Mouse (Mus musculus) left cerebral cortex, adult 11 months (tissue): ENCODE measurements around the gene Sst.

ENCODE experiments used
- DNase-seq: peaks from one replicate; pipeline ENCODE4 v3.0.0; 2022; ENCODE audit warnings: low spot score

Sst gene

GRCm38 (mm10) chr16:23885098-23885497 is 5.7 kb downstream of the Sst start:
- no peak for DNase-seq

- DNase-seq: no peak
Observed at GRCm38 (mm10) chr16:23855242-23855641, 35.5 kb downstream of the Sst start.

- no peak for DNase-seq
Observed at GRCm38 (mm10) chr16:23849720-23850119, 41.0 kb downstream of the Sst start.

- no peak for DNase-seq
Observed at GRCm38 (mm10) chr16:23849176-23849575, 41.6 kb downstream of the Sst start.

GRCm38 (mm10) chr16:23844622-23845021 is 46.1 kb downstream of the Sst start:
- no peak for DNase-seq

- no peak for DNase-seq
Observed at GRCm38 (mm10) chr16:23842609-23843008, 48.1 kb downstream of the Sst start.
